Mouse (Mus musculus) embryonic facial prominence, embryonic 11.5 days (tissue): ENCODE results near the gene Ccdc39. TPM values are rescaled to one million over a fixed set of nuclear protein-coding genes. Genes with fewer than 3 reads are reported as not detected.

Experiments used
- polyA plus RNA-seq: library from polyadenylated mRNA; unstranded; fragments of >200 nt; fragmentation: Nextera tagmentation; extraction: Ambion mirVana; gene quantifications from 2 replicates; pipeline ENCODE4 v1.2.1, GENCODE M21; 2014

Gene Ccdc39
- polyA plus RNA-seq, 1 experiment from 2014 or later, result 6.7 TPM

Other genes with a start within 250 kb of the Ccdc39 start
- gene Ttc14, start 44.5 kb downstream of the Ccdc39 start, polyA plus RNA-seq, result 65.1 and 65.2 TPM in 2 replicates
- 85.9 and 98.9 TPM in 2 replicates for gene Fxr1, start 175.6 kb upstream of the Ccdc39 start, polyA plus RNA-seq
- gene Dnajc19, start 237.0 kb upstream of the Ccdc39 start, polyA plus RNA-seq, result 156 and 165 TPM in 2 replicates